Mouse (Mus musculus) urinary bladder, postnatal 14 days (tissue): Measurements from ENCODE around the gene Gm10799.
A peak's percentile ranks its signal among the peaks of the same experiment; 100 is the strongest.
"Not testable (repeated sequence)": the region's sequence is repeated elsewhere in the genome, so short reads cannot be mapped to it uniquely, and the experiment has no call there.

Experiments
- DNase-seq: peaks from one replicate; pipeline ENCODE4 v3.0.0; 2021; ENCODE audit warnings: low spot score

Gm10799 gene

DNA sequence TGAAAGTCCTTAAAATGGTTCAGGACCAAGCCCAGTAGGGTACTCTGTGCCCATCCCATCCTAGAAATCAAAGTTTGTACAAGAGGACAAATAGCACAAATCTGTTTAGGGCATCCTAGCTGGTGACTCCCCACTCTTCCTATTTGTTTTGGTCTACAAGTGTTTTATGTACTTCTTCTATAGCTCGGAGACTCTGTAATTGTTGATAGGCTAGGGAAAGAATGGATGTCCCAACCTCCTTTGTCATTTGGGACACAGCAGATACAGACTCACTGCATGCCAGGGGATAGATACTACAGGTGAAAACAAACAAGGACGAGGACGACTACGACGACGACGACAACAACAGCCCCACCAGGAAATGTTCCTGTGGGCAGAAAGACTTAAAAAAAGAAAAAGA lies at the start of gene Gm10799:
Gm10799 (minus strand) TSS at position 101 of the 400 bp plus-strand sequence.
- not testable (repeated sequence) for DNase-seq

- not testable (repeated sequence) for DNase-seq
Observed at GRCm38 (mm10) chr2:104117173-104117572, 48.8 kb upstream of the Gm10799 start.

GRCm38 (mm10) chr2:104114898-104115297 lies 46.5 kb upstream of the Gm10799 start:
- DNase-seq = no peak

- DNase-seq = not testable (repeated sequence)
Observed at GRCm38 (mm10) chr2:104113563-104113962, 45.2 kb upstream of the Gm10799 start.

GRCm38 (mm10) chr2:104111170-104111797 lies 42.9 kb upstream of the Gm10799 start:
- DNase-seq = not testable (repeated sequence)

DNA sequence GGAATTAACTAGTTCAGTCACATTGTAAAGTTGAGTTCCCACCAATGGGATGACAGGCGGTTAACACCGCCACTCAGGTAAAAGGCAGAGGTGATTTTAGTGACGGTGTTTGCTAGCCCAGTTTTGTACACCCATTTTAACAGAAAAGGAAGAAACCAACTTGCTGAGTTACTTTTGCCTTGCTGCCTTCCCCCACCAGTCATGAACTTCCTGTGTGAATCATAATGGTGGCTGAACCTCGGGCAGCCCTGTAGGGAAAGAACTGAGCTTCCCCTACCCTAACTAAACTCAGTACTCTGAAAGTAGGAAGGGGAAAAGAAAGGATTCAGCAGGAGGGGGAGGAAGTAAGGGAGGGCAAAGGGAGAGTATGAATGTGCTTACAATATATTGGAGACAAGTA lies 41.7 kb upstream of the Gm10799 start:
- no peak for DNase-seq

- DNase-seq = no peak
Observed at GRCm38 (mm10) chr2:104109528-104109927, 41.2 kb upstream of the Gm10799 start.

DNA sequence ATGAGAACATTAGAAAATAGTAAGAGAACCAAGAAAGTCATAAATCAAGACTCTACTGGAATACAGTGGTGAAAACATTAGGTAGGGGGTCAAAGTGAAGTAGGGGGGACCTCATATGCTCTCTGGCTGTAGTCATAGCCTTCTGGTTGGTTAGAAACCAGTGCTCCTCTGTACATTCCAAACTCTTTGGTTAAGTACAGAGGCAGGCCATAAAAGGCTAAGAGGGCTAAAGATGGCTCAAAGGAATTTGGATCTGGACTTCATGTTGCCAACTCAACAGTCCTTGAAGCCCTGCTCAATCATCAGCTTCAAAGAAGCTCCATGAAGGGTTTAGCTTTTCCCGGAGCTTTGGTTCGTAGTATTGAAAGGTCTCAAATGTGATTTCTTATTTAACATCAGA lies 40.7 kb upstream of the Gm10799 start:
- not testable (repeated sequence) for DNase-seq

DNA sequence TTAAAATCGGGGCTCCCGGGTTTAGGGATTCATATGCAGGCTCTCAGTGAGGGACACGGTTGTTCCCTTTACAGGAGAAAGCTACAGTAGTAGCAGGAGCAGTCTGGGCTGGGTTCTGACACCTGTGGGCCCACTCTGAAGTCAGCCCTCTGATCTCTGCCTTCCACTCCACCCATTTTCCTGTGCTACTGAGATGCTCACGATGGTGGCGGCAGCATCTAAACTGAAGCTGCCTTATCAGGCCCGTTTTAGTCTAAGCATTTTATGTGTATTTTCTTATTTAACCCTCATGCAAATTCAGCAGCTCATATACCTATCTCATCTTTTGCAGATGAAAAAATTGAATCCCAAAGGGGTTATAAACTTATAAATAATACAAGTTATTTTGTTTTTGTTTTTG lies 36.5 kb upstream of the Gm10799 start:
- DNase-seq = no peak

- no peak for DNase-seq
Observed at GRCm38 (mm10) chr2:104099946-104100345, 31.6 kb upstream of the Gm10799 start.

DNA sequence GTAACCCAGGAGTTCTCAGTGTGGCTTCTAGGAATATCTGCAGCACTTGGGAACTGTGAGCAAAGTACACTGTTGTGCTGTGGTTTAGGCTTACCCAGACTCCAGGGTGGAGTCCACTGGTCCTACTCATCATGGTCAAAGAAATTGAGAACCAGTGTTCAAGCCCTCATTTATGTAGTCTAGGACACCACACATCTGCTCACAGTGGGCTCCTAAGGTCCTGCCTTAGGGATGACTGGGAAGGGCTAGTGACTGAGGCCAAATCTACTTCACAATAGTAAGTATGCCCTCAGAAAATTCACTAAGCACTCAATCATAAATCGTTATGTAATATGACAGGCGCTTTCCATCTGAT lies 30.9 kb upstream of the Gm10799 start:
- no peak for DNase-seq

DNA sequence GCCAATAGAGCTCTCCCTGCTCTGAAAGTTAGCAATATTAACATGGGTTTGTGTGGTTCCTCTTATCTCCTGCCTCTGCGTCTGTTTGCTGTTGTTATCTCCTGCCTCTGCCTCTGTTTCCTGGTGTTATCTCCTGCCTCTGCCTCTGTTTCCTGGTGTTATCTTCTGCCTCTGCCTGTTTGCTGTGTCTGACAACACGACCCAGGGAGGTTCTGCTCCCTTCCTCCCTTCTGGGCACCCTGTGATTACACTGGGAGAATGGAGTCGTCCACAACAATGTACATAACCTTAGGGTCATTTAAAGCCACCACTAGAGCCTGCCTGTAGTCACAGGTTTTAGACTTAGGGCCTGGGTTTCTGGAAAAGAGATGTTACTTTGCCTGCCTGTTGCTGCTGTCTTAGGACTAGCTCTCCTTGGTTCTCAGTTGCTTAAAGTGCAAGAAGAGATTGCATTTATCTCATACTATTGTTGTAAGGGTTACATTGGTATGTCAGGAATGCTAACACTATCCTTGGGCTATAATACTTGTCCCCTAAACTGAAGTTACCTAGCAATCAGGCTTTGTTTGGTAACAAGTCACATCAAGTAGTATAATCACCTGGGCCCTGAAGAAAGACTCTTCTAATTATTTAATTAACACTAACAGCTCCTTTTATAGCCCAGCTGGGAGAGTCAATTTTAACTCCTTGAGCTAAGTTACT lies 30.3 kb upstream of the Gm10799 start:
- no peak for DNase-seq

- not testable (repeated sequence) for DNase-seq
Observed at GRCm38 (mm10) chr2:104097396-104097795, 29.0 kb upstream of the Gm10799 start.

- not testable (repeated sequence) for DNase-seq
Observed at GRCm38 (mm10) chr2:104096796-104097195, 28.4 kb upstream of the Gm10799 start.

DNA sequence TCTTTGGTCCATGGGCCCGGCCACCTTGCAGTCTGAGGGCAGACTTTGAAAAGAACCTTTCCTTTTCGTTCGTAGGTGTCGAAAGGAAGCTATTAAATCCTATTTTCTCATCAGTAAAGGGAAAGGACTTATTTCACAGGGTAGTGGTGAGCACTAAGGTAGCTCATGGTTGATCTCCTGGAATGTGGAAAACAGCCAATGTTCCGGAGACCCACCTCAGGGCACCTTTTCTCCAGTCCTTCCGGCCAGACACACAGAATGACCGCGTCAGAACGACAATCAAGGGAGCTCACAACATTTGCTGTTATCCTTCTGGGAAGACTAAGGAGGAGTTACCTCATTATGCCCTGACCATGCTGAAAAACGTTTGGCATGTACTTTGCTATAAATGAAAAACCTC lies 27.9 kb upstream of the Gm10799 start:
- DNase-seq = no peak

- peak; percentile 83 for DNase-seq
Observed at GRCm38 (mm10) chr2:104095741-104096213, 27.4 kb upstream of the Gm10799 start, which contains the start of gene Cd59a. Gene Cd59a, plus strand, starts transcription at chr2:104095801.

DNA sequence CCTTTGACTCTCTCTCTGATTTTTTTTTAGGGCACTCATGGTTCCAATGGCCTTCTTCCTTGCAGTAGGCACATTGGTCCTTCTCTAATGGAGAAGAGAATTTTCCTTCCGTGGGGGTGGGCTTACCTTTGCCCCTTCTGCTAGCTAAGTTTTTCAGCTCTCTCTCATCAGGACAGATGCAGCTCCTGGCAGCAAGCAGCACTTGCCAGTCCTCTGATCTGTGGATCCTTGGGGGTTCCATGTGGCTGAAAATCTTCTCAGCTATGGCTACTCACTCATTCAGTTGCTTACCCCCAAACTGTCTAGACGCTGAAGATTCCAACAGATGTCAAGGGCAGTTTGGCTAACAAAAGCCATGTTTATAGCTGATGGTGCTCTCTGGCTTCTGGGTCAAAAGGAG lies 25.0 kb upstream of the Gm10799 start:
- no peak for DNase-seq

GRCm38 (mm10) chr2:104087562-104087961 lies 19.2 kb upstream of the Gm10799 start:
- DNase-seq = not testable (repeated sequence)

DNA sequence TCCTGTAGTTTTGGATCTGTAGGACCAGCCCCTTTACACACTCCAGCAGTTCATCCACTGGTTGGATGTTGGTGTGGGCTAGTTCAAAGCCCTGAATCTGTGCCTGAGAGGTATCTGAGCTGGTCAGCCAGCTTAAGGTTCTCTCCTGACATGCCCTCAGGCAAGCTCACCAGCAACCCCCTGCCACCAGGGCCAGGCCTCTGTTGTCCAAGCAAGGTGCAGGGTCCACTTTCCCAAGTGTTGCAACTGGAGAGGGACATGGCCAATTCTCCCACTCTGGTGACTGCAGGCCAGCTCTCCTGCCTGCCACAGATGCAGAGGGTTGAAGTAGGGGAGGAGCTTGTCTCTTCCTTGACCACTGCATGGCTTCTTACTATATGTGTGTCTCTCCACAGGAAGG lies 15.7 kb upstream of the Gm10799 start:
- not testable (repeated sequence) for DNase-seq

DNA sequence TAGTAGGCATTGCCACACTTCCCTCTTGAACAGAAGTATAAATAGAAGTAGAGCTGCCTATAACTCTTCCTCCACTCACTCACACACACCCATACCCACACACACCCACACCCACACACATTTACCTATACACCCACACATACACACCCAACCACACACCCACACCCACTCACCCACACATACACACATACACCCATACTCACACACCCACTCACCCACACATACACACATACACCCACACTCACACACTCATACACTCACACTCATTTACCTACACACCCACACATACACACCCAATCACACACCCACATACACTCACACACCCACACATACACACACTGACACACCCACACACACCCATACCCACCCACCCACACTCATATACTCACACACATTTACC lies 14.1 kb upstream of the Gm10799 start:
- no peak for DNase-seq

GRCm38 (mm10) chr2:104081436-104082050 lies 13.2 kb upstream of the Gm10799 start:
- not testable (repeated sequence) for DNase-seq

- DNase-seq = not testable (repeated sequence)
Observed at GRCm38 (mm10) chr2:104078285-104078684, 9.9 kb upstream of the Gm10799 start.

GRCm38 (mm10) chr2:104069704-104070185 lies 1.4 kb upstream of the Gm10799 start, which contains the start of gene Cd59b:
Gene Cd59b, plus strand, starts transcription at chr2:104069849.
- peak; percentile 50 for DNase-seq
